Mouse (Mus musculus) cerebellum, adult 11 months (tissue): ENCODE measurements around the gene Arhgap27.

ENCODE experiments used
- DNase-seq: peaks from one replicate; pipeline ENCODE4 v3.0.0; 2022

Arhgap27 gene

GRCm38 (mm10) chr11:103354033-103354432, 9.5 kb downstream of the Arhgap27 start:
- no peak for DNase-seq

GRCm38 (mm10) chr11:103352239-103352814, 11.2 kb downstream of the Arhgap27 start:
- no peak for DNase-seq

GRCm38 (mm10) chr11:103350711-103351315, 12.7 kb downstream of the Arhgap27 start:
- no peak for DNase-seq

DNA sequence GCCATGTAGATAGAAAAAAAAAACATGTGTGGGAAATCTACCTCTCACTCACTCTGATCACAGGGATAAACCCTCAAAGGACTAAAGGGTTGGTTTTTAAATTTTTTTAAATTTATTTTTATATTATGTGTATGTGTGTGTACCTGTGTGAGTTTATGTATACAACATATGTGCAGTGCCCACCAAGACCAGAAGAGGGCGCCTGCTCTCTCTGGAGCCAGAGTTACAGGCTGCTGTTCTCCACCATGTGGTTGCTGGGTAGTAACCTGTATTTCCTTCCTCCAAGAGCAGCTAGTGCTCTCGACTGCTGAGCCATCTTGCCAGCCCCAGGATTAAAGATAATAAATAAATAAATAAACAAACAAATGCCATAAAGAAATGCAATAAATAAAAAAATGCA, 13.8 kb downstream of the Arhgap27 start:
- no peak for DNase-seq

DNA sequence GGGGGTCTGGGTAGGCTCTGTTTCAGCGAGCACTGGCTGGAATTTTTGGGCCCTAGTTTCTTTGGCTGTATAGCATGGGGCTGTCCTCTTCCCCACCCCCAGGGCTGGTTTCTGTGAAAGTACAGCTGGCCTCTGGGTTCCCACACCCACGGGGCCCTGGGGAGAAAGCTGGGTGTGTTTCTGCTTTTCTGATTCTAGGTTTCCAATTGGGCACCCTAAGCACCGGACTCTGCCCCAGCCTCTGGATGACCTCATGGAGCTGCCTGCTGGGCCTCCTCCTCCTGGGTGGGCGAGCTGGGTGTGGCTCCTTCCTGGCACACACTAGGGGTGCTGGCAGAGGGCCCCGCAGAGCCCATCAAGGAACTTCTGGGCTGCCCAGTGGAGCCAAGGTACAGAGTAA, 16.8 kb downstream of the Arhgap27 start:
- DNase-seq: no peak

- DNase-seq: no peak
These were observed 17.3 kb downstream of the Arhgap27 start for GRCm38 (mm10) chr11:103346236-103346635.

DNA sequence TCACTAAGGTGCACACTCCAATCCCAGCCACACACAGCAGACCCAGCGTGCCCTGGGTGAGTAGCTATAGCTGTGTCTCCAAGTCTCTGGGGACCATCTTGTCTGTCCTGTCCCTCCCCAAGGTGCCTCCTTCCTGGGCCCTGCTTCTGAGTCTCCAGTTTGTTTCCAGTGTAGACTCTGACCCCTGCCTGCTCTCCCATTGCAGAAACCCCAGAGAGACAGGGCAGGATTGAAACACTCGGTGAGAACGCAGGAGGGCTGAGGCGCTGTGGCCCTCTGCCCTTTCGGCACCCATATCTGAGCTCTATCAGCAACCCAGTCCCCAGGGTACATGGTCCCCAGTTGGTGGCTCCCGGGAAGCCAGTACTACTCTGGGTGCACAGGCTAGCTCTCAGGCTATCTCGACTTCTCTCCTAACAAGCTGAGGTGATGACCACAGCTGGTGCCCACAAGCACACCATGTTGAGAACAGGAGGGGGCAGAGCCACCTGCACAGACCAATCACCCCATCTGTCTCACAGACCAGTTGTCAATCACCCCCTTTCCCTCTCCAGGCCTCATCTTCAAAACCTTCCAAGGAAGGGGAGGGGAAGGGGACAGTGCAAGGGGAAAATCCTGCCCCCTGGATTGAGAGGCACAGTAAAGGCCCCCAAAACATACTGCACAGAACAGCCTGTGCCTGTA, 17.9 kb downstream of the Arhgap27 start:
- DNase-seq: no peak

DNA sequence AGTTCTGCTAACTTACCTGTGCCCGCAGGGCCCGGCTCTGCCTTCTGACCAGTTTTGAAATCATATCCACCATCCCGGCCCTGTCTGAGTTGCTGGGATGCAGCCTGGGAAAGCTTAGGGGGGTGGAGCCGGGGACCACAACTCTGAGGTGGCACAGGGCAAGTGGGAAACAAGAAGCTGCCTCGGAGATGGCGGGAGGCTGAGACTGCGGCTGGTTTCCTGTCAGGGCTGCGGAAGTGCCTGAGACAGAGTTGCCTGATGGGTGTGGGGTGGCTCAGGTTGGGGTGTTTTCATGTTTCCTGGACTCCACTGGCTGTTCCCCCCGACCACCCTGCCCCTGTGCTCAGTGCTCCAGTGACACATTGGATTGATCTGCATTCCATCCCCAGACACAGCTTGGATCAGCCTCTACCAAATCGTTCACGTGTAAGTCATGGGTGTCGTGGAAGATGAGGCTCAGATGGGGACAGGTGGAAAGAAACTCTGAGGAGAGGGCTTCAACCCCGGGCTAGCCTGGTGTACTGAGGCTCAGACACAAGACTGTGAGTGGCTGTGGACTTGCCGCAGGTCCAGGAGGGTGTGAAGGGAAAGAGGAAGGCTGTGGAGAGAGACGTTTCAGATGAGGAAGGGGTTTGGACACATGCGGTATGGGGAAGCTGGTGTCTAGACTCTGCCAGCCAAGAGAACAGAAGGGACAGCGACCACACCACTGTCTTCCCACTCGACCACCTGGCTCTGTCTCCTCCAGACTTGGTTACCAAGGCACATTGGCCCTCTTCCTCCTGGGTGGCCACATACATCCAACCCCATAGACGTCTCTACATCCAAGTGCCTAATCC, 18.8 kb downstream of the Arhgap27 start:
- no peak for DNase-seq

DNA sequence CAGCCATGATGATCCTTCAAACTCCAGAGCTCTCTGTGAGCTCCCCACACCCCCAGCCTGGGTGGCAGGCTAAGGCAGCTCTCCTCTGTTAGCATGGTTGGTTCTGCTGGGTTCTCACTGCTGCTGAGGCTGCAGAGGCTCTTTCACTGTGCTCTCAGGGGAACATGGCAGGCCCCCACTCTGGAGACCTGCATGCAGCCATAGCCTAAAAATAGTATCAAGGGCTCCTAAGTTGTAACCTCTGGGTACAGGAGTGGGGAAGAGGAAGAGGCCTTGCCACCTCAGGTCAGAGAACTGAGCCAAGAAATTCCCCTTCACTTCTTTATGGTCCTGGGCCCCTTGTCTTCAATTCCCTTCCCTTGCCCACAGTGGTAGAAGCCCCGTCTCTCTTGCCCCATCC, 19.6 kb downstream of the Arhgap27 start:
- DNase-seq: no peak

DNA sequence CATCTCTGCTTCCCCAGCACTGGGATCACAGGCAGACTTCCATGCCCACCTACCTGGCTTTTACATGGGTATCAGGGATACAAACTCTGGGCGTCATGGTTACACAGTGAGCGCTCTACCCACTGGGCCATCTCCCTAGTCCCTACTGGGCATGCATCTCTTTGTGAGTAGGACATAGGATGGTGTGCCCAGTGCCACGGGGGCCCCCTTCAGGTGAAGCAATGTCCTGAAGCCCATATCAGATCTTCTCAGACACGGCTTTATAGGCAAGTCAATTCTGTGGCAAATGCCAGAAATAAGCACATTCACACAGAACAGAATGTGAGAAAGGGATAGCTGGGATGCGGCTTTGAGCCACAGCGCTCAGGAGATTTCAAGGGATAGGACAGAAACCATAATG, 20.4 kb downstream of the Arhgap27 start:
- DNase-seq: no peak

DNA sequence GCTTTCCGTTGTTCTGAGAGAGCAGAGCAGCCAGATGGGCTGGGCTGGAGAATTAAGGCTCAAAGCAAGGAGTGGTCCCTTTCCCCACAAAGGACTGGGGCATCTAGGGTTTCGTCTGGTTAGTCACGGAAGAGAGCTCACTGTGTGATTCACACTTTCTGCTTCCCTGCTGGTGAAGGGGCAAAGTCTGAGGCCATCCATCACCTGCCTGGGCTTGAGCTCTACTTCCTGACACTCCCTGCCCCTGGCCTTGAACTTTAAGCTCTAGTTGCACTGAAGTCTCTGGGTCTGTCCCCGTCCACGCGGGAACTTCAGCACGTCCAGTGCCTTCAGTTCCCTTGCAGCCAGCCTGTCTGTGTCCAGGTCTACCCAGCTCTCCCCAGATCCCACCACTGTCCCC, 22.8 kb downstream of the Arhgap27 start:
- no peak for DNase-seq

- no peak for DNase-seq
These were observed 23.4 kb downstream of the Arhgap27 start for GRCm38 (mm10) chr11:103340130-103340529.

DNA sequence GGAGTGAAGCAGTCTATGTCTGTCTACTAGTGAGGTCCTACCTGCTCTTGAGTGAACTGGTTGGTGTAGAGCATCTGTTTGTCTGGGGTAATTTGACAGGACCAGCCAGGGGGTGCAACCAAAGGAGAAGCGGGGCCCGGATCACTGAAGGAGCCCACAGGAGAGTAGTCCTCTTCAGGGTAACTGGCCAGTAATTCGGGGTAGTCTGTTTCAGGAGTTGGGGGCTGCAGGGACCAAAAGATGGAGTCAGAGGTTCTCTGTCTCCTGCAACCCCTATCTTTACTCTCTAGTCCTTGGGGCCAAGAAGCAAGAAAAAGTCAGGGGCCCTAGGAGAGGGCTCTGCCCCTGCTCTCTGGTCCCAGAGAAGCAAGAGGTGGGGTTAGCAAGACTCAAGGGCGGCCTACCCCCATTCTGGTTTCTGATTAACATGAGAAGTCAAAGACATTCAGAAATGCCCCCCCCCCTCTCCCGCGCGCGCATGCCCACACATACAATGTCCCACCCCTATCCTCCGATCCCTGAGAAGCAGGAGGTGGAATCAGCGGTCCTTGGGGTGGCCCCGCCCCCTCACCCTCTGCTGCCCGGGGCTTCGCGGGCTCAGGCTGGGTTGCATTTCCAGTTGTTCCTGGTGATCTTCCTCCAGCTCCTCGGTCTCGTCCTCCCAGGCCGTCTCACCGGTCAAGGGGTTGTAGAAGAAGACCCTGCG, 23.9 kb downstream of the Arhgap27 start:
- no peak for DNase-seq

- DNase-seq: no peak
These were observed 24.8 kb downstream of the Arhgap27 start for GRCm38 (mm10) chr11:103338671-103339070.

- no peak for DNase-seq
These were observed 25.4 kb downstream of the Arhgap27 start for GRCm38 (mm10) chr11:103338119-103338518.

DNA sequence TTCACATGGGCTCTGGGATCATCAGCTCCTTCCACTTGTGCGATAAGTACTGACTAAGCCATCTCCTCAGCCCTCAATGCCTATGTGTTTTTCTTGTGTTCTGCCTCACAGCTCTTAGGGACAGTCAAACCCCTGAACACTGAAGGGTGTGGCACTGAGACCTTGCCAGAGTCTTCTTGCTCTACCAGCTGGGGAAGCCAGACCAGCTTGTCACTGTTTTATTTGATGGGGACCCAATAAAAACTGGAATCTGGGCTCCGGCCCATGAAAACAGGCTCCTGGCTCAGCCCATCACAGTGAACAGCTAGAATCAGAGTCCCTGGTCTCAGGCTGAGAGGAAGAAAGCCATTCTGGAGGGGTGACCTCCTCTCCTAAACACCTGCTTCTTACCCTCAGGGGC, 26.3 kb downstream of the Arhgap27 start:
- no peak for DNase-seq

GRCm38 (mm10) chr11:103335561-103335960, 27.9 kb downstream of the Arhgap27 start:
- no peak for DNase-seq

GRCm38 (mm10) chr11:103334925-103335324, 28.6 kb downstream of the Arhgap27 start:
- DNase-seq: no peak

- peak; percentile 74 for DNase-seq
These were observed 29.6 kb downstream of the Arhgap27 start for GRCm38 (mm10) chr11:103333719-103334398.

- peak; percentile 50 for DNase-seq
These were observed 30.4 kb downstream of the Arhgap27 start for GRCm38 (mm10) chr11:103332890-103333651.

DNA sequence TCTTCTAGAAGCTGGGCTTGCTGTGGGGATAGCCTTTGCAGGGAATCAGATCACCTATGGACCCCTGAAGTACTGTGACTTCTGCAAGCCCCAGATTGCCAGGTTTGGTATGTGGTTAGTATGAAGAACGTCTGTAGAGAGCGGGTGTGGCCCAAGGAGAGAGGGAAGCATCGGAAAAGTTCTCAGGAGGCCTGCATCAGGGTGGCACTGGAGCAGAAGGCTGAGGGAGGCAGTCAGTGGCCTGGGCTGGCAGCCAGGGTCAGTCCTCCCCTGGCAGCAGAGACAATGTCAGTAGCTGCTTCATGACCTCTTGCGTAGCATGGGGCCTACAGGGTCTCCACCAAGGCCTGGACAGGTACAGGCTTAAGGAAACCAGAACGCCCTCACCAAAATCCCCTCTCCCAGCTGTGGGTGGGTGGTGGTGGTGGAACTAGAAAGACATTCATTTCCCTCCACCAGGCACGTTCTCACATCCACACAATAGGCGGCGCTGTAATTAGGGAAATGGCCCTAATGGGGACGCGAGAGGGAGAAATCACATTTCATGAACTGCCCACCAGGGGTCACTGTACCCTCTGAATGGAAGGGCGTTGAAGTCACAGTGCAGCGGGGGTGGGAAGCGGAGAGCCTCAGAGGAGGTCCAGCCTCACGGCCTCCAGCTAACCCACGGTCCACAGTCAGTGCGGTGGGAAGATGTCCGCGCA, 31.2 kb downstream of the Arhgap27 start:
- peak; percentile 87 for DNase-seq
